Mouse (Mus musculus) urinary bladder, postnatal 14 days (tissue): ENCODE results near the gene Prss36.
A peak's percentile ranks its signal among the peaks of the same experiment; 100 is the strongest.

Experiments used
- DNase-seq: peaks from one replicate; pipeline ENCODE4 v3.0.0; 2021; ENCODE audit warnings: low spot score

Prss36 gene

DNA sequence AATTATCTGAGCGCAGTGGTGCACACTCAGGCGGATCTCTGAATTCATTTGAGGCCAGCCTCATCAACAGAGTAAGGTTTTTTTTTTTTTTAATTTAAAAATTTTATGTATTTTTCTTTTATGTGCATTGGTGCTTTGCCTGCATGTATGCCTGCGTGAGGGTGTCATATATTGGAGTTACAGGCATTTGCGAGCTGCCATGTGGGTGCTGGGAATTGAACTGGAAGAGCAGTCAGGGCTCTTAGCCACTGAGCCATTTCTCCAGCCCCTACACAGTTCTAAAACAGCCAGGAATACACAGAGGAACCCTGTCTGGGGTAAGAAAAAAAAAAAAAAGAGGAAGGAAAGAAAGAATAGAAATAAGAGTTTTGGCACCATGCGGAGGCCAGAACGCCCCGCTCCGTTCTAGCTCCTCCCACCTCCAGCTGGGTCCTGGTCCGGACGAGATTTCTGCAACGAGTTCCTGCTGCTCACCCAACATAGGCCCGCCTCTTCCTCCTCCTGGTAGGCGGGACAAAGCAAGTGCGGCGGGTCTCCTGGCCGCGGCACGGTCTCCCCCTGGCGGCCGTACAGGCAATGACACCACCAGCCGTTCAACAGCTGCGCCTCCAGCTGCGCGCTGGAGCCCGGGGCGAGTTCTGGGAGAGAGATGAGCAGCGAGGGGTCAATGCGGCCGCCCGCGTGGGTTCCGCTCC is 11.3 kb downstream of the Prss36 start:
- peak; percentile 96 for DNase-seq

DNA sequence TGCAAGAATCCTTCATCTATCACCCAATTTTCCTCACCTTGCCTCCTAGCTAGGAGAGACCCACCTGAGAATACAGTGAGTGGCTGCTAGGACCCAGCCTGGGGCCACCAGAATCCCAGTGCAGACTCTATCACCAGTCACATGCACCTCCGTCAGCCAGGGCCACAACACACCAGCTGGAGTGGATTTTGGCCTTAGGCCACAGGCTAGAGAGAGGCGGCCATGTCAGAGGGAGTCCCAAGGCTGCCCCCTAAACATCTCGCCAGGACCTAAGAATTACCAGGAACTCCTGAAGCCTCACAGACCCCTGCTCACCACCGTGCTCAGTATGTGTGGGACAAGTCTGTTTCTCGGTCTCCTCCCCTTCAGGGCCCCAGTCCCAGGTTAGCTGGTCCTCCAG is 12.4 kb downstream of the Prss36 start:
- DNase-seq: no peak

DNA sequence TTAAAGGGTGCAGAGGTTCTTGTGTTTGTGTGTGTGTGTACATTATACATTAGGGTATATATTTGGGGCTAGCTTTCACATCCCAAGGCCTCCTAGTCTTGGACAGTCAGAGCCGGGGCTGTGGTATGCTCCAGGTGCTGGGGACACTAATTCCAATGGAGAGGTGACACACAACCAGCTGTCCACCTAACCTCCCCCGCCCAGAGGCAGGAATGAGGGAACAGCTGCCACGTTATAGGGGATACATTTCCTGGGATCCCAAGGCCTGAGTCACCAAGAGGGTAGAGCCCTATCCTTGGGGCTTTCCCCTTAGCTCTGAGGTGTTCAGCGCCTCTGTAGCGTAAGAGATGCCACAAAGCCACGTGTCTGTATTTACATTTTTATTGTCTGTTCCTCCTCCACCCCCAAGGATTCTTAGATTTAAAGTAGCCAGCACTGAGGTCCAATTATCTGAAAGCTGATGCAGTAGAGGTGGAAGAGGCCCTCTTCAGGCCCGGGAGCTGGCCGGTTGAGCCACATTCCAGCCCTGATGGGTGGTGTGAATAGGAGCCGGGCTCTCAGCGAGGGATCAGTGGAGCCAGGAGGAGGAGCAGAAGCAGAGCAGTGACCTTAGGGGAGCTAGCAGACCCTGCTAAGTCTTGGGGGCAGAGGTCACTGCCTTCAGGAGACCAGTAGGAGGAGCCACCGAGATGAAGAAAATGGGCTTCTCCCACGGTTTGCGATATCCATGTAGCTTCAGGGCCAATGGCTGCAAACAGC is 14.1 kb downstream of the Prss36 start:
- peak; percentile 74 for DNase-seq

DNA sequence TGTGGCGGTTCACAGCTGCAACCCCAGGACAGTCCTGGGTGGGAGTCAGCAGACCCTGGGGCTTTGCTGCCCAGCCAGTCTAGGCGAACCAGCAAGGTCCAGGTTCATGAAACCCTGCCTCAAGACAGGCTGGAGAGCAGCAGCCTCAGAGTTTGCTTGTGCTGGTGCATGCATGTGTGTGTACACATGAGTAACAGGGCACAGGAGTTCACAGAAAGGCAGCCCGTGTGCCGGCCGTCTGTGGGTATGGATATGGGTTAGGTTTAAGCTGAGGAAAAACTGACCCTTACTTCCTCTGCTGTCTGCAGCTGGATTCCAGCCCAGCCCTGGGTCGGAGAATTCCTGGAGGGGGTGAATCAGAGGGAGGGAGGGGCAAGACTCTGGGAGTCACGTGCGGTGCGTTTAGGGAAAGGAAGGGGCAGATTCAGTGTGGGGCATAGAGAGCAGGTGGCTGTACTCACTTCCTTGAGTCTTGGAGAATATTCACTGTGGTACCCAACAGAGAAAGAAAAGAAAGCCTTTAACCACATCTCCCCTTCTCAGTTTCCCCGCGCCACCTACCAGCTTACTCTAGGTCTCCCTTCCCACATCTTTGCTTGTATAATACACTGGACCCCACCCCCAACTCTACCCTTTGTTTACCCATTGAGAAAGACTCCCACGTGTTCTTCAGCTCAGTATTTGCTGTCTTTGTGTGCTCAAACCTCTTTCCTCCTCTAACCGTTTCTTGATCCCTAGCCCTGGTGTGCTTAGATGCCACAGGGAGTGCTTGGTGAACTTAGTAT is 15.0 kb downstream of the Prss36 start:
- peak; percentile 70 for DNase-seq

DNA sequence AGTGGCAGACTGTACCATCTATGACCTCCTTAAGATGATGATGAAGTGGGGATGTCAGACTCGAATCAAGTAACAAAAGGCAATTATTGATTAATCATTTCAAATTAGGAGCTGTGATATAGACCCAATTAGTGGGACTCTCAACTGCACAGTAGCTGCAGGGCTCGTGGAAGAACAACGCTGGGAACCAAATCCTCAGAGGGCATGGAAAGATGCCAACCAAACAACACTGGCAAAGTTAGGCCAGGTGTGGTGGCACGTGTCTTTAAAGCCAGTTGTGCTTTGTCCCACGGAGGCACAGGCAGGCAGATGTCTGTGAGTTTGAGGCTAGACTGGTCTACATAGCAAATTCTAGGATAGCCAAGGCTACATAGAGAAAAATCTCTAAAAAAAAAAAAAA is 15.9 kb downstream of the Prss36 start:
- no peak for DNase-seq

DNA sequence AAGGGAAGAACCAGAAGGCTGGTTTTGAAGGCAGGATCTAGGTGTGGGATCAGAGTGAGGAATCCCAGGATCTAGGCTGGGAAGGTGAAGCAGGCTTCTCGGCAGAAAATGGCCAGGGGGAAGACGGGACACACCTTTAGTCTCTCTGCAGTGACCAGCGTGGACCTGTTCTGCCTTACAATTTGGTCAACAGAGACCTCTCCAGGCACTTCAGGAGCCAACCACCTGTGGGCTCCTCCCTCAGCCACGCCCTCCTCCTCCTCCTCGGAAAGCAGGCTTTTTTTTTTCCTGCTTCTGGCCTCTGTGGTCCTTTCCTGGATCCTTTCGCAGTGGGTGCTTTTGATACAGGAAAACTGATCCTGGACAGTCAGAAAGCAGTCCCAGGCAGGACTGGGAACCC is 16.6 kb downstream of the Prss36 start, which contains the start of gene Prss8:
TSS of gene Prss8 (minus strand) at position 182 of the 400 bp plus-strand sequence.
- peak; percentile 88 for DNase-seq

DNA sequence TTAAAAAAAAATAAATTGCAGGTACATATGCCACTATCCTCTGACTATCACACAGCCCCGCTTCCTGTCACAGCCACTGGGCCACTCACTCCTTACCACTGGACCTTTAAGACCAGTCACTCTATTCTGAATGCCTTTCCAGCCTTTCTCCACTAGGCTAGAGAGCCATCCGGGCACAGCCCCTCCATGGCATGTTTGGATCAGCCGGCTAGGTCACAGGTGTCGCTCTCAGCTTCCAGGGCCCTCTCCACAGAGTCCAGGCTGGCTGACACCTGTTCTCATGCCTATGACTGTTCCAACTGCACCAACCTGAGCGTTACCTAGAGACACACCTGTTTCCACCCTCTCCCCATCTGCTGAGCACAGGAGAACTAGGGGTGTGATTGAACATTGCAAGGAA is 17.9 kb downstream of the Prss36 start:
- DNase-seq: no peak

DNA sequence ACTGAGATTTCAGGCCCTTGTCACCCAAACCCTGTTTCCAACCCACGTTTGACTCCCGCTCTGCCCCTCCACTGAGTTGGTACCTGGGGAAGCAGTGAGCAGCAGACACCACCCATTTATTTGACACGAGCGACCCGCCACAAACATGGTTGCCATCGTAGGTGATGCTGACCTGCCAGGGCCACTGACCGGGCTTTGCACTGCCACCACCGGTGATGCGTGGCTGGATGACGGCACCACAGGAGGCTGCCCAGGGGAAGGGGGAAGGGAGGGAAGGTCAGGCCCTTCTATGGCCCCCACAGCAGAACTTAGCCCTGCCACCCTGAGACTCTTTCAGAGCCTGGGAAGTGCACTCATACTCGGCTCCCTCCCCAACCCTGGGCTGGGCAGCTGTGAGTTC is 18.8 kb downstream of the Prss36 start:
- no peak for DNase-seq

DNA sequence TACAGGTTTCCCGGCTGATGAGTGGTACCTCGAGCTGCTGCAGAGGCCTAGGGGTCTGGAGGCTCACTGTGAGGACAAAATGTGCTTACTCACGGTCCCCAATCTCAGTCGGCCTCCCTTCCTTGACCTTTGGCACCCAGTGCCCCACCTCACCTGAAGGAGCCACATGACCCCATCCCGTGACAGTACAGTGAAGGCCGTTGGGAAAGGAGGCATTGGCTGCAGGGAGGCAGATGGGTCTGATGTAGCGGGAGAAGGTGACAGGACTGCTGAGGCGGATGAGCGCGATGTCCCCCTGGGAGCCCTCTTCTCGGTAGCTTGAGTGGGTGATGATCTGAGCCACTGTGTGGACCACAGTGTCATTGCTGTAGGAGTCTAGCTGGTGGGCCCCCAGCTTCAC is 19.7 kb downstream of the Prss36 start:
- no peak for DNase-seq

DNA sequence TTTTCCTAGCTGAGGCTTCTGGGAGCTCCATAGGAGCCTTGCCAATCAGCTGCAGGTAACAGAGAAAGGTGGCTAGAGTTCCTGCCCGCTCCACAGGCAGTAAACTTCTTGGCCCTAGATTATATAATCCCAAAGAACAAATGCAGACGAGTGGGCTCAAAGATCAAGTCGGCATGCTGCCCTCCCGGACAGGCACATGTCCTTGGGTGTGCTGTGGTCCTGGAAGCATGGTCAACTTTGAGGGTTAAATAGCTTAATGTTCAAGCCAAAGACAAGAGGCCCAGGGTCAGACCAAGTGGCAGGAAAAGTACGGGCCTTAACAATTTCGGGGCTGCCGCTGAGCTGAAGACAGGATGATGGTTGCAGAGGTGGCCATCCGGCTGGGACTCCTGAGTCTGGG is 20.5 kb downstream of the Prss36 start:
- DNase-seq: no peak

DNA sequence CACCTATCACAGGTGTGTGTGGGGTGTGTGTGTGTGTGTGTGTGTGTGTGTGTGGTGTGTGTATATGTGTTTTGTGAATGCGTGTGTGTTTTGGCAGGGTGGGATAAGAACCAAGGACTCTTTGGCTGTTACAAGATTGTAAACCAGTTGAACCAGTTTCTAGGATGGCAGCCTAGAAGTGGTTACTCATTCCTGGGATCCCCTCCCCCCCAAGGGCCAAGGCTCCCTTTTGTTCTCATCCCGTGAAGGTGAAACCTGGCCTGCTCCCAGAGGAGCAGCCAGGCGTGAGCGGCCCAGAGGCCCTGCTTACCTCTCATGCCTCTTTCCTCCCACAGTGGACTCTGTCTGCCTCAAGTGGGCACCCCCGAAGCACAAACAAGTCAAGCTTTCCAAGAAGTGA is 21.3 kb downstream of the Prss36 start:
- peak; percentile 80 for DNase-seq

DNA sequence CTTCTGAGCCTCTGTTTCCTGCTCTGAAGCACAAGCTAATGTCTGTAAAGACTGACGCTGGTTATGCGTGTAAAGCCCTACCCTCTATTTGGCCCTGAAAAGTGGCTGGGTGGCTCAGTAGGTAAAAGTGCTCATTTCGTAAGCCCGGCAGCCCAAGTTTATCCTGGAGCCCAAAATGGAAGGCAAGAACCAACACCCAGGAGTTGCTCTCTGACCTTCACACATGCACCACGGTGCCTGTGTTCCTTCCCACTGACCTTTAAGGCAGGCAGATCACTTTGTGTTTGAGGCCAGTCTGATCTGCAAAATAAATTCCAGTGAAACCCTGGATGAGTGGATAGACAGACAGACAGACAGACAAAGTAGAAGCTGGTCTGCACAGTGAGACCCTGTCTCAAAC is 22.8 kb downstream of the Prss36 start:
- DNase-seq: no peak

DNA sequence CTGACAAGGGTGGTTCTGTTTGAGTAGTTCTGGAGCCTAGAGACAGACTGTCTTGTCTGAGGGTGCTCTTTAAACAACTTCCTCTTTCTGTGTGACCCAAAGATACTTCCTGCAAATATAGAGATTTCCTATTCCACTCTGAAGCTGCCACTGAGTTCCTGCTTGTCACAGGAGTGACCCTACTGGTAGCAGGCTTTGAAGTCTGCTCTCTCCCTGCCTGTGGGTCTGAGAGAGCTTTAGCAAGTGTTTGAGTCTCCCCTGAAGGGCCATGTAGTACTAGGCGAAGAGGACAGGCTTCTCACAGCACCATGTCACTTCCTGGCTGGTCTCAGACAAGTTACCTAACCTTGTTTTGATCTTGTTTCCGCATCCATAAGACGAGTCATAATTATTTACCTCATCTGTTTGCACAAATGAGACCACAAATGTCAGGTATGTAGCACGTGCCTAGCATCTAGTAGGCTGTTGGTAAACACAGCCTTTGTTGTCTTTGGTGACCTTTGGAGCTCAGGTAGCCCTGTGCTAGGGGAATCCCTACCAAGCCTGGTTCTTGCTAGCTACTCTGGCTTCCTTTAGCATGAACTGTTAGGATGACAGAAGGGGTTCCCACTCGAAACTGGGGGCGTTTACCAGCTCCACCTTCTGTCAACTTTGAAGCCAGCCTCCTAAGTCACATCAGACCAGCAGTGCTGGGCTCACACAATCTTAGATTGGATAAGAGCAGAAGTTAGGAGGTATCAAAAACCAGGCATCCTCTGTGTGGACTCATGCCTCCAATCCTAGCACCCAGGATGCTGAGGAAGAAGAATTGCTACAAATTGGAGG is 23.9 kb downstream of the Prss36 start:
- DNase-seq: no peak

DNA sequence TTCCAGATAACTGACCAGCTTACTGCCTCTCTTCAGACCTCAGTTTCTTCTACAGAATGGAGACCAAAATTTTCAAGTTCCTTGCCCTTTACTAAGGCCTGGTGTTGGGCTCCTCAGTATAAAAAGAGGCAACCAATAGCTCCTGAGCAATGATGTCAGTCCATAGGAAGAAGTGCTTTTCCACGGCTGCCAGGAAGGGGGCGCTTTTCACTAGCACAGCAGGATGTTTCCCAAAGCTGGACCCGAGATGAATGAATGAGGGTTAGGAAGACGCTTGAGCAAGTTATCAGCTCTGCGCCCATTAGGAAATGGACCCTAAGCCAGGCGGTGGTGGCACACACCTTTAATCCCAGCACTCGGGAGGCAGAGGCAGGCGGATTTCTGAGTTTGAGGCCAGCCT is 25.0 kb downstream of the Prss36 start:
- DNase-seq: no peak

DNA sequence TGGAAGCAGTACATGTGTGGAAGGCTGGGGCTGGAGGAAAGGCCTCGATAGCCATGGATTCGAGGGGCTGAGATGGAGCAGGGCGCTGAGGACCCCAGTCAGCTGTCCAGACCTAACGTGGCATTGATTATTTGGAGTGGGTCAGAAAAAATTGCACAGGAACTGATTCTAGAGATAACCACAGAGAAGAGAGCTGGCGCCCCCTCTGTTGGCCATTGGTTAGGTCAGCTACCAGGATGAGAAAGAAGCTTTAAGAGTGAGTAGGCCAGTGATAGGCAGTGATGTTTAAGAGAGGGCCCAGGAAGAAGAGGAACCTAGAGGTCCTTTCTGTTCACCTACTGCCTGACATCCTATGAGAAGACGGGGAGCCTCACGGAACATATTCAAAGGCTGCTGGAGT is 27.2 kb downstream of the Prss36 start:
- no peak for DNase-seq

DNA sequence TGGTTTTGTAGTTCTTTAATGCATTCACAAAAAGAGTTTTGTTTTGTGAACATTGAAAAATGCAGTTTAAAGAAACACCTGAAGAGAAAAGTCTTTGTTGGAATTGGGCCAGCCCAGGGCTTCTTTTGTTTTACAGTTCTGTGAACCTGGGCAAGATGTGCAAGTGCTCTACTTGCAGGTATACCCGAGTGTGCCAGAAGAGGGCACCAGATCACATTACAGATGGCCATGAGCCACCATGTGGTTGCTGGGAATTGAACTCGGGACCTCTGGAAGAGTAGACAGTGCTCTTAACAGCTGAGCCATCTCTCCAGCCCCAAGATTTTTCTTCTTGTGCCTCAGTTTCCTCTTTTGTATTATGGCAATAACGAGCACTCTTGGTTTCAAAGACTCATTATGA is 28.3 kb downstream of the Prss36 start:
- peak; percentile 67 for DNase-seq

DNA sequence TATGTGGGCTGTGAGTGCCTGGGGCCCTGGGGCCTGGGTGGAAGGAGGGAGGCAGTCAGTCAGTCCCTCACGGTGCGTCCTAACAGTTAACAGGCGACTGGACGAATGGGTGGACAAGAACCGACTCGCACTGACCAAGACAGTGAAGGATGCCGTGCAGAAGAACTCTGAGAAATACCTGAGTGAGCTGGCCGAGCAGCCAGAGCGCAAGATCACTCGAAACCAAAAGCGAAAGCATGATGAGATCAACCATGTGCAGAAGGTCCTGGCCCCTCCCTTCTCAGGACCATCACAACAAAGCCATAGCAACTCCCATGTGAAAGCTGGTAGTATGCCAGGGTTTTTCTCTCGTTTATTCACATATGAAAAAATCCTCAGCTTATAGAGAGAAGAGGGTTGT is 31.2 kb downstream of the Prss36 start:
- DNase-seq: no peak

DNA sequence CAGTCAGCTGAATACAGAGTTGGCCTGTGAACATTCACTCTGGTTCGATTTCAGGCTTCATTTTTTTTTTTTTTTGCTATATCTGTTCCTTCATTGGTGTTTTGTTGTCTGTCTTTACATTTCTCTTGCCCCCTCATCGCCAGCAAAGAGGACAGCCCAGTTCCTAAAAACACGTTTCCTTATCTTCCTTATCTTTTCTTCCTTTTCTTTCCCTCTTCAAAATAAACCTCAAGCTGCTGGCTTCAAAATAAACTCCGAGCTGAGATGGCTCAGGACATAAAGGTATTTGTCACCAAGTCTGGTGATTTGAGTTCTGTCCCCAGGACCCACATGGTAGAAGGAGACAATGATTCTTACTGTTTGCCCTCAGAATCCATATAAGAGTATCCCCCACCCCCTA is 33.6 kb downstream of the Prss36 start:
- DNase-seq: no peak

DNA sequence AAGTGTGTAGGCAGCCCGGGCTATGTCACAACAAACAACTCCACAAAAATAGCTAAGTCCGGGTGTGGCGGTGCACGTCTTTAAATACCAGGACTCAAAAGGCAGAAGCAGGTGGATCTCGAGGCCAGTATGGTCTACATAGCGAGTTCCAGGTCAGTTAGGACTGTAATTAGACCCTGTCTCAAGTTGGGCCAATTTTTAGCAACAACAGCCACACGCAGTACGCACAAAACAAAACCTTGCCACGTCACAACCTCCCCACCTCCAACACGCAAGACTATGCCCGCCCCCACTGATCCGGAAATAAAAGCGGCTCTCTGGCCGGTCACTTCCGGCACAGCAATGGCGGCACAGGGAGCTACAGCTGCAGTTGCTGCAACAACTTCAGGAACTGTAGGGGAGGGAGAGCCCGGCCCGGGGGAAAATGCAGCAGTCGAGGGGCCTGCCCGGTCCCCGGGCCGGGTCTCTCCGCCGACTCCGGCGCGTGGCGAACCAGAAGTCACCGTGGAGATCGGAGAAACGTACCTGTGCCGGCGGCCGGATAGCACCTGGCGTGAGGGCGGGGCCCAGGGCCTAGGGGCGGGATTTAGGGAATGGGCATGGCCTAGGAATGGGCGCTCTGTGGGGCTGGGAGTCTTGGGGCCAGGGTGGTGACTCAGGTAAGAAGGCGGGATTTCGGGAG is 34.2 kb downstream of the Prss36 start, which contains the start of gene Kat8:
TSS of gene Kat8 (plus strand) at position 327 of the 682 bp plus-strand sequence.
- DNase-seq: peak; percentile 90

DNA sequence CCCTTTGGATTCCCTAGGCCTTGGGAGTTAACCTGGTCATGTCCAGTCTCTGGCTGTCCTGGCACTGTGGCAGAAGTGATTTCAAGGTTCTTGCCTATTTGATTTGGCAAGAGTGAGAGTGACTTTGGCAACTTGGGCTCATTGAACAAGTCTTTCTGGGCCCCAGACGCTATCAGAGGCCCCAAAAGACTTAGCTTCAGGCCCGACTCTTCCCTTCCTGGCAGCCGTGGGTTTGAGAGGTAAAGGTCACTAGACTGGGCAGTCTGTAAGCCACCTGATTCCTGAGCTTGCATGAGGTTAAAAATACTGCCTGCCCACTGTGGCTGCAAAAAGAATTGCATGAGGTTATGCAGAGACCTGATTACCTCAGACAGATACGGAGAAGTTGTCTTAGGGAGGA is 37.9 kb downstream of the Prss36 start:
- no peak for DNase-seq

DNA sequence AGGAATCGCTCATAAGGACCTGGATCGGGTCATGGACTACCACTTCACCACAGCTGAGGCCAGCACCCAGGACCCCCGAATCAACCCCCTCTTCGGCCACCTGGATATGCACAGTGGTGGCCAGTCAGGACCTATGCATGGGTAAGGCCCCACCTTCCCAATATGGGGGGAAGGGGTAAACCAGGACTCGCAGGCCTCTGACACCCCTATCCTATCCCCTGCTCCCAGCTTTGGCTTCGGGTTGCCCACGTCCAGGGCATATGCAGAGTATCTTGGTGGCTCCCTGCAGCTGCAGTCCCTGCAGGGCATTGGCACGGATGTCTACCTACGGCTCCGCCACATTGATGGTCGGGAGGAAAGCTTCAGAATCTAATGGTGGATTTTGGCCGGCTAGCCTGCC is 38.6 kb downstream of the Prss36 start:
- DNase-seq: no peak
